Mouse (Mus musculus) midbrain, embryonic 16.5 days (tissue): Measurements from ENCODE around the gene Pax7. TPM values are rescaled to one million over a fixed set of nuclear protein-coding genes. Genes with fewer than 3 reads are reported as not detected.
A peak's percentile ranks its signal among the peaks of the same experiment; 100 is the strongest.

ENCODE experiments used
- ATAC-seq: fragments of 200-750 bp; cut with Nextera tagmentation; 2 replicates; pipeline ENCODE4 v1.8.0; 2017; ENCODE audit warnings: moderate TSS enrichment
- H3K27ac ChIP-seq: fragments of 300-500 bp; sonication (generic); 2 replicates; pipeline ENCODE4 v1.5.1; 2014; ENCODE audit warnings: mild to moderate bottlenecking, low read length, mixed read lengths
- H3K27me3 ChIP-seq: fragments of 300-500 bp; sonication (generic); 2 replicates; pipeline ENCODE4 v1.6.1; 2014; ENCODE audit warnings: low read depth, low read length, mixed read lengths; ENCODE audit not compliant: control insufficient read depth, insufficient read depth
- H3K36me3 ChIP-seq: fragments of 300-500 bp; sonication (generic); 2 replicates; pipeline ENCODE4 v1.6.1; 2014; ENCODE audit warnings: mild to moderate bottlenecking, low read length, moderate library complexity, mixed read lengths; ENCODE audit not compliant: control insufficient read depth, insufficient read depth
- H3K4me1 ChIP-seq: fragments of 300-500 bp; sonication (generic); 2 replicates; pipeline ENCODE4 v1.6.1; 2014; ENCODE audit warnings: mild to moderate bottlenecking, low read length, mixed read lengths; ENCODE audit not compliant: control insufficient read depth, insufficient read depth
- H3K4me2 ChIP-seq: fragments of 300-500 bp; sonication (generic); 2 replicates; pipeline ENCODE4 v1.6.1; 2014; ENCODE audit warnings: mild to moderate bottlenecking, low read length, mixed read lengths
- H3K4me3 ChIP-seq: fragments of 300-500 bp; sonication (generic); 2 replicates; pipeline ENCODE4 v1.5.1; 2014; ENCODE audit warnings: low read depth, mild to moderate bottlenecking, low read length, moderate library complexity, mixed read lengths
- H3K9ac ChIP-seq: fragments of 300-500 bp; sonication (generic); 2 replicates; pipeline ENCODE4 v1.6.1; 2014; ENCODE audit warnings: low read depth, low read length, mixed read lengths
- H3K9me3 ChIP-seq: fragments of 300-500 bp; sonication (generic); replicated peaks from 2 replicates; pipeline ENCODE4 v1.6.1; 2014; ENCODE audit warnings: mild to moderate bottlenecking, low read length, mixed read lengths; ENCODE audit not compliant: control insufficient read depth, poor library complexity, severe bottlenecking
- WGBS: fragments of 180-500 bp; shearing (Covaris S2); extraction: QIAGEN DNeasy Blood & Tissue Kit; methylation state at CpG from one replicate; pipeline ENCODE4 v1.1.7; 2014; 5-methylcytosine and 5-hydroxymethylcytosine counted together
- polyA plus RNA-seq: library from polyadenylated mRNA; unstranded; fragments of >200 nt; fragmentation: Nextera tagmentation; extraction: Ambion mirVana; gene quantifications from 2 replicates; pipeline ENCODE4 v1.2.1, GENCODE M21; 2015

The Pax7 gene
- 2.3 and 4.4 TPM in 2 replicates for polyA plus RNA-seq

GRCm38 (mm10) chr4:139833036-139833634 is at the start of gene Pax7:
TSS of gene Pax7 (minus strand) at chr4:139833528.
- Histone ChIP-seq H3K9ac (peak within 1 kb of the TSS; percentile 51), H3K27me3 (peaks cover 53% of the 10 kb centered on the region), H3K36me3 (no peaks in the 10 kb centered on the region), H3K9me3 (no peaks in the 10 kb centered on the region), H3K27ac (peak within 1 kb of the TSS; percentile 76), H3K4me3 (peak within 1 kb of the TSS; percentile 37), H3K4me2 (peak within 1 kb of the TSS; percentile 51), H3K4me1 (peaks cover 15% of the 10 kb centered on the region)
- under 1% methylated on average over 39 of the region's 41 CpGs for WGBS
- 0 out of 2 replicates have a peak, but pooled peaks have one; percentile 39 for ATAC-seq

- Histone ChIP-seq H3K4me2 (no peak overlapping the region), H3K36me3 (no peaks in the 10 kb centered on the region), H3K27me3 (no peaks in the 10 kb centered on the region), H3K9ac (no peak overlapping the region), H3K27ac (no peak overlapping the region), H3K4me1 (no peaks in the 10 kb centered on the region), H3K4me3 (no peak overlapping the region), H3K9me3 (no peaks in the 10 kb centered on the region)
- ATAC-seq: no peak
Measured at GRCm38 (mm10) chr4:139881796-139882195, 48.5 kb upstream of the Pax7 start.

GRCm38 (mm10) chr4:139879324-139879723 is 46.0 kb upstream of the Pax7 start:
- Histone ChIP-seq H3K4me1 (no peaks in the 10 kb centered on the region), H3K36me3 (no peaks in the 10 kb centered on the region), H3K4me2 (no peak overlapping the region), H3K4me3 (no peak overlapping the region), H3K27ac (no peak overlapping the region), H3K9me3 (no peaks in the 10 kb centered on the region), H3K27me3 (no peaks in the 10 kb centered on the region), H3K9ac (no peak overlapping the region)
- 61% methylated on average over 7 of the region's 7 CpGs for WGBS
- no peak for ATAC-seq

- WGBS: 67% methylated on average over 4 of the region's 4 CpGs
- Histone ChIP-seq H3K27ac (no peak overlapping the region), H3K4me2 (no peak overlapping the region), H3K36me3 (no peaks in the 10 kb centered on the region), H3K9ac (no peak overlapping the region), H3K4me1 (no peaks in the 10 kb centered on the region), H3K9me3 (no peaks in the 10 kb centered on the region), H3K4me3 (no peak overlapping the region), H3K27me3 (no peaks in the 10 kb centered on the region)
- ATAC-seq: no peak
Measured at GRCm38 (mm10) chr4:139878443-139878842, 45.1 kb upstream of the Pax7 start.

- Histone ChIP-seq H3K27me3 (no peaks in the 10 kb centered on the region), H3K36me3 (no peaks in the 10 kb centered on the region), H3K4me1 (no peaks in the 10 kb centered on the region), H3K27ac (no peak overlapping the region), H3K4me3 (no peak overlapping the region), H3K4me2 (no peak overlapping the region), H3K9me3 (no peaks in the 10 kb centered on the region), H3K9ac (no peak overlapping the region)
- peak; percentile 78 for ATAC-seq
- 1% methylated on average over 4 of the region's 4 CpGs for WGBS
Measured at GRCm38 (mm10) chr4:139877269-139877668, 43.9 kb upstream of the Pax7 start.

GRCm38 (mm10) chr4:139872595-139872994 is 39.3 kb upstream of the Pax7 start:
- H3K27ac ChIP-seq: no peak overlapping the region
- no peaks in the 10 kb centered on the region for H3K36me3 ChIP-seq
- no peaks in the 10 kb centered on the region for H3K9me3 ChIP-seq
- no peak overlapping the region for H3K4me2 ChIP-seq
- 16% methylated on average over 3 of the region's 3 CpGs for WGBS
- H3K27me3 ChIP-seq: no peaks in the 10 kb centered on the region; the same call in 1 of the 2 replicates
- no peak overlapping the region for H3K4me3 ChIP-seq
- no peaks in the 10 kb centered on the region for H3K4me1 ChIP-seq
- no peak overlapping the region for H3K9ac ChIP-seq
- peak; percentile 68 for ATAC-seq

- H3K27ac ChIP-seq: no peak overlapping the region
- ATAC-seq: no peak
- WGBS: 22% methylated on average over 12 of the region's 12 CpGs
Measured at GRCm38 (mm10) chr4:139871699-139872098, 38.4 kb upstream of the Pax7 start.

GRCm38 (mm10) chr4:139863218-139863617 is 29.9 kb upstream of the Pax7 start:
- H3K4me1 ChIP-seq: no peaks in the 10 kb centered on the region
- no peak overlapping the region for H3K9ac ChIP-seq
- no peaks in the 10 kb centered on the region for H3K36me3 ChIP-seq
- H3K9me3 ChIP-seq: no peaks in the 10 kb centered on the region
- no peak overlapping the region for H3K4me2 ChIP-seq
- WGBS: 48% methylated on average over 1 of the region's 1 CpGs
- no peak overlapping the region for H3K4me3 ChIP-seq
- ATAC-seq: no peak
- H3K27ac ChIP-seq: no peak overlapping the region
- H3K27me3 ChIP-seq: no peaks in the 10 kb centered on the region

More at GRCm38 (mm10) chr4:139871699-139872098, 38.4 kb upstream of the Pax7 start:
- no peak overlapping the region for H3K9ac ChIP-seq
- H3K36me3 ChIP-seq: no peaks in the 10 kb centered on the region
- H3K9me3 ChIP-seq: no peaks in the 10 kb centered on the region
- no peak overlapping the region for H3K4me3 ChIP-seq
- no peaks in the 10 kb centered on the region for H3K4me1 ChIP-seq
- H3K27me3 ChIP-seq: no peaks in the 10 kb centered on the region; the same call in 1 of the 2 replicates
- no peak overlapping the region for H3K4me2 ChIP-seq

- peaks cover 20% of the 10 kb centered on the region for H3K27me3 ChIP-seq
- H3K4me3 ChIP-seq: no peak overlapping the region
- H3K4me1 ChIP-seq: no peaks in the 10 kb centered on the region
- H3K9ac ChIP-seq: no peak overlapping the region
- H3K27ac ChIP-seq: no peak overlapping the region
- no peaks in the 10 kb centered on the region for H3K9me3 ChIP-seq
- 4% methylated on average over 12 of the region's 13 CpGs for WGBS
- no peaks in the 10 kb centered on the region for H3K36me3 ChIP-seq
- no peak overlapping the region for H3K4me2 ChIP-seq
- peak; percentile 67; the same call in 1 of the 2 replicates for ATAC-seq
Measured at GRCm38 (mm10) chr4:139858635-139859176, 25.4 kb upstream of the Pax7 start.
